Mouse (Mus musculus): ENCODE data around the gene 9130023H24Rik.

Gene 9130023H24Rik

DNA sequence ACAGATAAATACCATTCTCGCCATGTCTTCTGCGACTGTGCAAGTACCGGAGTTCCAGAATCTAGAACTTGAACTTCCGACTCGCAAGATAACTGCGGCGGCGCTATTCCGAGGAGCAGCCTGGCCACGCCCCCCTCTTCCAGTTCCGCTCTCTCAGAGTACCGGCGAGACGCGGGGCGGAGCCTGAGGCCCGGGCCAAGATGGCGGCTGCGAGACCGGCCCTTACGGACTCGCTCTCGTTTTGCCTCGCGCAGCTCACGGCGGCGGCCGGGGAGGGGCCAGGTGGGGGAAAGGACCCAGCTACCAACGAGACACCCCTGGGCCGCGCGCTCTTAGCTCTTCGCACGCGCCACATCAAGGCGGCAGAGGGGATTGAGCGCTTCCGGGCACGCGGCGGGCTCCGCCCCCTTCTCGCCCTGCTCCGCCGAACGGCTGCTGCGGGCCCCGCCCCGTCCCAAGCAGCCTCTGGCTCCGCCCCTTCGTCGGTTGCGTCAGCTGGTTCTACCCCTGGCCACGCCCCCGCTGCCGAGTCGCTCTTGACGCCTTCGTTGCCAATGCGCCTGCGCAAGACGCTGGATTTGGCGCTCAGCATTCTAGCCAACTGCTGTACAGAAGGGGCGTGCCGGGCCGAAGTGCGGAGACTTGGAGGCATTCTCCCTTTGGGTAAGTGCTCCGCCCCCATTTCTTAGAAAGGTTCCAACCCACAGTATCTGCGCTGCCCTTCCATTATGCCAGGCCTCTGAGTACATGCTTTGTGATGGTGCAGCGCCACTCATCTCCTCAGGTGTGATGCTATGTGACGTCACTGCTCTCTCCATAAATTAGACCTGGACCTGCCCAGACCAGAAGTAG lies at the start of gene 9130023H24Rik:
Gene 9130023H24Rik, minus strand, starts transcription at position 105 of the 852 bp plus-strand sequence.
- DNase-seq (ENCODE audit: low spot score in 2 of 2), result peak; percentile 98 to 99

DNA sequence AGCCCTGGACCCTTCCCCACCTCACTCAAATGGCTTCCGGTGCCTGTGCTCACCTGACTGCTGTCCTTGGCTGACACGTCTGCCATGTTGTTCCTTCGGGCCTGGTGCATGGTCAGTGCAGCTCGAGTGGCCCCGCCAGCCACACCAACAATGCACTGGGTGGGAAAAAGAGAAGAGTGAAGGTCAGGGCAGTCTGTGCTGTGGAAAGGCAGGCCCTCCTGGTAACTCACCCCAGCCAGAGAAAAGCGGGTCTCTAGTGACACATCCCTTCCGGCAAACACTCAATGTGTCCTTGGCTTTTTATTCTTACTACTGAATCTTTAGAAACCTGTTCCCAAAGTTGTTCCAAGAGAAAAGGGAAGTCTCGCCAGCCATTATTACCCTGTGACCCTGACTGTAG lies 47.2 kb upstream of the 9130023H24Rik start:
- no peak for DNase-seq (ENCODE audit: low spot score in 2 of 2)

DNA sequence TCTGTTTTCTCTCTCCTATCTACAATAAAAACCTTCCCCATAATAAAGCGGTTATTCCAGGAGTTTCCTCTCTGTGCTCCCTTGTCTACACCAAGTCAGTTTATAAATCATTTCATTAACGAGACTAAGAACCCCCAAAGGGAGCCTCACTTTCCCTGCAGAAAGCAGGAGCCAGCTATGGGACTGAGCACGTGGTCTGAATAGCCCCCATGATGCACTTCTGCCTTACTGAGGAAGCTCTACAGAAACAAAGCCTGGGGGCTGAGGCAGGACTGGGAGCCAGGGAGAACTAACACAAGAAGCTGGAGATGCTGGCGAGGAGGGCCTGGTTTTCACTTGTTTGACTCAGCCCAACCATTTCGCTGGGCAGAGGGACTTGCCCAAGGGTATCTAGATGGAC lies 46.2 kb upstream of the 9130023H24Rik start:
- DNase-seq (ENCODE audit: low spot score in 2 of 2), result no peak

DNA sequence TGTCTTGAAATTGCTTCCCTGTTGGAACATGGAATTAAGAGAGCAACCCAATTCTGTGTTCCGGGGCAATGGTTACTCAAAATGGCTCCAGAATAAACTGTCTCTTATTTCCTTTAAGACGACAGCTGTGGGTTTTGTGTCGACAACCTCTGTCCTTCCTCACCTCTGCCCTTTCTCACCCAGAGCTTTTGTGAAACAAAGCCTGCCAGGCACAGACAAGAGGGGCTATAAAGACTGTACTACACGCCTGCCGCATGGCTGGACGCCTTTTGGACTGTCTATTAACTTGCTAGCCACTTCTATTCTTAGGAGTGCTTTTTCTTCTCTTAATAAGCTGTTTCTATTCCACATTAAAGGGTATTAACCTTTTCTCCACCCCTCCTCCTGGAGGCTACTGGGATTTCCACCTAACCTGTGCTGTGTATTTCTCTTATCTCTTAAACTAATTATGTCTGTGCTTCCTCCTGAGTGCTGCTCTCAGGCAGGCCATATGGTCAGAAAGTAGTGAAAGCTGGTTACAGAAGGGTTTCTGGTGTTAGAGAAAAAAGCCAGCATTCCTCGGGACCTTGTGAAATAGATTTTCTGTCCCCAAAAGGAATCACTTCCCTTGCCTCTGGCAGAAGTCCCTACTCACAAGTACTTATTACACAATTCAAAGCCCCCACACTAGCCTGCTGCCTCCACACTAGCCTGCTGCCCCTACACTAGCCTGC lies 44.9 kb upstream of the 9130023H24Rik start:
- no peak for DNase-seq (ENCODE audit: low spot score in 2 of 2)

DNA sequence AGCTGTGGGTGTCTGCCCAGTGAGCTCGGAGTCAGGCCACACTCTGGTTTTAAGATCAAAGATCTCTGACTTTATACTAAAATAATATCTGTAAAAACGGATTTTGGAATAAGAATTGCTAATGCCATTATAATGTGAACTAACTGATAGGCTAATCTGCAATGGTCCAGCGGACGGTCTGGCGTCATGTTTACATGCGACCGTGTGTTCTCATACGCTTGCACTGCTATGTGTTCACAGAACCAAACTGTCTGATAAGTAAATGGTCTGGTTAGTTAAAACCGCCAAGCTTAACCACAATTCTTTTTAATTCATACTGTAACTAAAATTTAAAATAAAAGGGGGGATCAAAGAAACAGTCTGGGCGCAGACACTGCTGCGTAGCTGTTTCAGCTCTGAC lies 43.9 kb upstream of the 9130023H24Rik start:
- DNase-seq (ENCODE audit: low spot score in 2 of 2), result no peak

DNA sequence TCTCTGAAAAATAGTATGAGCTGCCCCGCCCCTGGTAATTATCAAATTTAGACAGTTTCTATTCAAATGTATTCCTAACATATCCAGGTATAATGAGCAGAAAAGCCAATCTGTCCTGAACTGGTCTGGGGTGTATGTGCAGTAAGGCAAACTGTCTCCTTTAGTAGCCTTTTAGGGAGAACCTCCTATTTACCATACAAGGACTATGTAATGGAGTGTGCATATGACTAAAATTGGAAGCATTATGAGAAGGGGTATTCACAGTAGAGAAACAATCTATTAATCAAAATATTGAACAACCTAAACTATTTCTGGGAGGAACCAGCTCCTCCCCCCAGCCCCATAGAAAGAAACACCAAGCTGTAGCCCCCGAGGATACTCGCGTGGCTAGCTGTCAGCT lies 41.9 kb upstream of the 9130023H24Rik start:
- DNase-seq (ENCODE audit: low spot score in 2 of 2), result no peak

DNA sequence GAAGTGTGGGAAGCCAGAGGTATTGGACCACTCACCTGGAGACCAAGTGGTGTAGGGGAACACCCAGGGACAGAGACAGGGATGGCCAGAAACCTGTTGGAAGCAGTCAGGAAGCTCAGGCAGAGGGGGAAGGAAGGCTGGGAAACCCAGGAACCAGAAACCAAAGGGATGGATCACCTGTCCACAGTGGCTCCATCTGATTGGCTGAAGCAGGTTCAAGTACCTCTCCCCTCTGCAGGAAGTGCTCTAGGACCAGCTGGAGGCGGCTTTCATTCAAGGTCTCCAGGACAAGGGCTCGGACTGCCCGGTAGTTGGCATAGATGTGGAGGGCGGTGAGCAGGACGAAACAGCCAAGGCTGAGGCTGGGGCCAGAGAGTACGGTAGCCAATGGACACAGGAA lies 38.2 kb upstream of the 9130023H24Rik start:
- DNase-seq (ENCODE audit: low spot score in 2 of 2), result no peak

DNA sequence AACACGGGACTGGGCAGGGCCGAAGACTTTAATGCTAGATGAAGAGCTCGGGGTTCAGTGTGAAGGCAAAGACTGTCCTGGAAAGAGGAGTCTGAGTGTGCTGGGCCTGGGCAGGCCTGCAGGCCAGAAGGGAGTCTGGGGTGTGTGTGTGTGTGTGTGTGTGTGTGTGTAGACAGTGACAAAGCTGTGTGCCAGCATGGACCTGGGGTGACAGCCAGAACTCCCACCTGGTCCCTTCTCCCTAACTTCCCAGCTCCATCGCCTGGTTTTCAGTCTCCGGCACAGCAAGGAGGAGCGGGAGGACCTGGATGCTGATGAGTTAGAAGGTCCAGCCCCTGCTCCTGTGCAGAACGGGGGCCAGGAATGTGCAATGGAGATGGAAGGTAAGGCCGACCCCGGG lies 33.7 kb upstream of the 9130023H24Rik start:
- no peak for DNase-seq (ENCODE audit: low spot score in 2 of 2)

DNA sequence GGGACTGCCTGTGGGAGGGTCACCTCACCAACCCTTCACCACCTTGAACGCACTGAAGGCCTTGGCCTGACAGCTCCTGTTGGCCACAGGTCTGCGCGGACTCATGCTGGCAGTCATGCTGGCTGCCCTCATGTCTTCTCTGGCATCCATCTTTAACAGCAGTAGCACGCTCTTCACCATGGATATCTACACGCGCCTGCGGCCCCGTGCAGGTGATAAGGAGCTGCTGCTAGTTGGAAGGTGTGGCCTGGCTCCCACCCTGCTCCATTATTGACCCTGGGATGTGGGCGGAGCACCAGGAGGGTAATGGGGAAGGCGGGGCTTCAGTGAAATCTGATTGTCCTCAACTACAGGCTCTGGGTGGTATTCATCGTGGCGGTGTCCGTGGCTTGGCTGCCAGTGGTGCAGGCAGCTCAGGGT lies 32.6 kb upstream of the 9130023H24Rik start:
- DNase-seq (ENCODE audit: low spot score in 2 of 2), result no peak

DNA sequence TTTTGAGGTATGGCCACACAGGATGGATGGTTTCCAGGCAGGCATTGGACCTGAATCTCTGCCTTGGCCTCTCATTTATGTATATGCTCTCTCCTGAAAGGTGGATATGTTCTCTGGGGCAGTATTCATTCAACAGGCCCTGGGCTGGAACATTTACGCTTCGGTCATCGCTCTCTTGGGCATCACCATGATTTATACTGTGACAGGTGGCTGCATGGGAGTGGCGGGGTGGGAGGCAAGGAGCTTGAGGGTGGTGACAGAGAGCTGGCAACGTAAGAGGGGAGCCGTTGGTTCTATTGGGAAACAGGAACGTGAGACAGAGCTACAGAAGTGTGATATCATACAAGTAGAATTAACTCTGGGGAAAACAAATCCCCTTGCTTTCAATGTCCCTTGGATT lies 30.0 kb upstream of the 9130023H24Rik start:
- no peak for DNase-seq (ENCODE audit: low spot score in 2 of 2)

DNA sequence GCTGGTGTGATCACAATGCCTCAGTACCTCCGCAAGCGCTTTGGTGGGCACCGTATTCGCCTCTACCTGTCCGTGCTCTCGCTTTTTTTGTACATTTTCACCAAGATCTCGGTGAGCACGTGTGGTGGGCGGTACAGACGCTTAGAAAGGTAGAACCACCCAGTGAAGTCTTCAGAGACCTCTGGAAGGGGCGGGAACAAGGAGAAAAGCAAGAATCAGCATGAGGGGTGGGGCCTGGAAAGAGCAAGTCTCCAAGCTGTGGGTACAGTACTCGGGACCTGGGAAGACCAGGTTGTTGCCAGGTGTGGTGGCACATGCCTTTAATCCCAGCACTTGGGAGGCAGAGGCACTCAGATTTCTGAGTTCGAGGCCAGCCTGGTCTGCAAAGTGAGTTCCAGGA lies 29.6 kb upstream of the 9130023H24Rik start:
- DNase-seq (ENCODE audit: low spot score in 2 of 2), result no peak

DNA sequence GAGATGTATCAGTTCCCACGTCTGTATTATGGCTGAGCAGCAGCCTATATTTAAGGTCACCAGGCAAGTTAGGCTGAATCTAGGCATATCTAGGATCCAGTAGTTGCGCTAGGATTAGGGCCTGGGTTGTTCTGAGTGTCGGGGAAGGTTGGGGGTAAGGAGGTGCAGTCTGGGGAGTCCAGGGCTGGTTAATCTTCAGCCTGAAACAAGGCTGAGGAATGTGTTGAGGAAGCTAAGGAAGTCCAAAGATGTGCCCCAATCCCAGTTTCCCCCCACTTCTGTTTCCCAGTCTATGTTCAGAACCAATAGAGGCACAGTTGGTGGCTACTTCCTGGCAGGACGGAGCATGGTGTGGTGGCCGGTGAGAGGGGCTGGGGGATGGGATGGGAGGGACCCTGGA lies 28.2 kb upstream of the 9130023H24Rik start:
- no peak for DNase-seq (ENCODE audit: low spot score in 2 of 2)

DNA sequence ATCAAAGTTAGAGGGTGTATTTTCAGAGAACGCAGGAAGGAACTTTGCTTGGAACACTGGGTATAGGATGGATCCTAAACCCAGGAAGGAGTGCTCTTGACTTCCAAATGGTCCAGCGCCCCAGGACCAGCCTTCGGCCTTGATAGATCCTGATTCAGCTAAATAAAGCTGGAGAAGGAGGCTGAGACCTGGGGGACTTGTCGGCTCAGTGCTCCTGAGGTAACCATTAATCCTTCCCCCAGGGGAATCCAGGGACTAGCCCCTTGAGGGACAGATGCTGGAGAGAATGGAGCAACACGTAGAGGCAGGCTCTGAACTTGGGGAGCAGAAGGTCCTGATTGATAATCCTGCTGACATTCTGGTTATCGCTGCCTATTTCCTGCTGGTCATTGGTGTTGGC lies 27.6 kb upstream of the 9130023H24Rik start, which contains the start of gene Slc5a2:
Gene Slc5a2, plus strand, starts transcription at position 247 of the 400 bp plus-strand sequence.
- DNase-seq (ENCODE audit: low spot score in 2 of 2), result no peak

DNA sequence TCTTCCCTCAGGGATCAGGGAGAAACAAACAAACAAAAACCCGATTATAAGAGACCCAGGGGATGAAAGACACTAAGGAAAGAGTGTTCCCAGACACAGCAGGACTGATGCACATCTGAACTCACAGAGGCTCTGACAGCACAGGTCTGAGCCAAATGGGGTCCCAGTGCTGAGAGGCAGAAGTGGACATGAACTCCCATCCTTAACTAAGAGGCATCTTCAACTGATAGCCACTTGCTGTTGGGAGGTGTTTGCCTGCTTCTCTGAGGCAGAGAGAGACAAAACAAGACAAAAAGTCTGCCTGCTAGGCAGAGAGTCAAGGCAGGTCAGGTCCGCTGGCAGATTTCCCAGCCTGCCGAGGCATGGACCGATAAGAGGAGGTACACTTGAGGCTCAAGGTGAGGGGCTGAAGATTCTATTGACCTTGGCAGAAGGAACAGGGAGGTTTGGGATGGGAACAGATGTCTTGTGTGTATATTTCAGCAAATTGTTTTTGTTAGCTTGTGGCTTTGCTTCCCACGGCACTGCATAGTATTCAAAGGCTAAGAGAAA lies 19.0 kb upstream of the 9130023H24Rik start:
- DNase-seq (ENCODE audit: low spot score in 2 of 2), result no peak

DNA sequence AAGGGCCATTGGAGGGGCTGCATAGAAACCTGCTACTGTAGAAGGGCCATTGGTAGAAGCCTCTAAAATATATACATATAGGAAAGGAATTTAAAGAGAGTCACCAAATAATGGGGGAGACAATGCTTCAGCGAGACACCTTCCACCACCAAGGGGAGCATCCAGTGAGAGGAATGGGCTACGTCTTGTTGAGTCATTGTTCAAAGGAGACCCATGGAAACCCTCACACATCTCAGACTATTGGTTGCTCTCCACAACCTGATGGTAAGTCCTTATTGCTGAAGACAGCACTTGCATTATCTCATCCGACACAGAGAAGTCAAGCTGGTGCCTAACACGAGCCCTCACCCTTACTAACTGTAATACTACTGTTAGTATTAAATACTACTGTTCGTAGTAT lies 17.9 kb upstream of the 9130023H24Rik start:
- no peak for DNase-seq (ENCODE audit: low spot score in 2 of 2)

DNA sequence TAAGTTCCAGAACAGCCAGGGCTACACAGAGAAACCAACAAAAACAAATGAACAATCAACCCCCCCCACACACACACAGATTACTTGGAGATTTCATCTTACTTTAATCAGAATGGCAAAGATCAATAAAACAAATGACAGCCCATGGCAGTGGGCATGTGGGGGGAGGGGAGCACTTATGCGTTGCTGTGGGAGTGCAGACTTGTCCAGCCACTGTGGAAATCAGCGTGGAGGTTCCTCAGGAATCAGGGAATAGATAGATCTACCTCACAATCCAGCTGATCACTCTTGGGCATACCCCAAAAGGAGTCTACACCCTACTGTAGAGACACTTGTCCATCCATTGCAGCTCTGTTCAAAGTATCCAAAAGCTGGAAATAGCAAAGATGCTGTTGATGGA lies 17.1 kb upstream of the 9130023H24Rik start:
- no peak for DNase-seq (ENCODE audit: low spot score in 2 of 2)

DNA sequence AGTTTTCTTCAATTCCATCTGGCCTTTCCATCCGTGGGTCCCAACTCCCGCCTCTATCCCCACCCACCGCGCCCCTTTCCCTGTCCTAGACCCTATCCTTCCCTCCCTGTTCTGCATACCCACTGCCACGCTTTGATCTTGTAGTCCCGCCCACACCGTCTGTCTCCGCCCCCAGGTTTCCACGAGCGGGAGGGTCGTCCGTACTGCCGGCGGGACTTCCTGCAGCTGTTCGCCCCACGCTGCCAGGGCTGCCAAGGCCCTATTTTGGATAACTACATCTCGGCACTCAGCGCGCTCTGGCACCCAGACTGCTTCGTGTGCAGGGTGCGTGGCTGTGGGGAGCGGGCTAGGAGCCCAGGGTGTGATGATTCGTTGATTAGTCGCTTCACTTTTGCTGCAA lies 14.8 kb upstream of the 9130023H24Rik start:
- DNase-seq (ENCODE audit: low spot score in 2 of 2), result peak; percentile 43 to 45

DNA sequence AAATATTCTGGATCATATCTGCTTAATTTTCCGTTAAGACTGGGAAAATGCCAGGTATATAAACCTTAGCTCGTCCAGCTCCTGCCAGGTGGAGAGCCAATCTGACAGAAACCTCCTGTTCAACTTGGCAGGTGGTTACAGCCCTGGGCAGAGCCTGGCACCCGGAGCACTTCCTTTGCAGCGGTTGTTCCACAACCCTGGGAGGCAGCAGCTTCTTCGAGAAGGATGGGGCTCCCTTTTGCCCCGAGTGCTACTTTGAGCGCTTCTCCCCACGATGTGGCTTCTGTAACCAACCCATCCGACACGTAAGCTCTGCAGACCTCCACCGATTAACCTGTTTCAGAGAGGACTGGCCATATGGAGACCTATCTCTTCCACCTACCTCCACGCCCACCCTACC lies 14.1 kb upstream of the 9130023H24Rik start:
- DNase-seq (ENCODE audit: low spot score in 2 of 2), result no peak

DNA sequence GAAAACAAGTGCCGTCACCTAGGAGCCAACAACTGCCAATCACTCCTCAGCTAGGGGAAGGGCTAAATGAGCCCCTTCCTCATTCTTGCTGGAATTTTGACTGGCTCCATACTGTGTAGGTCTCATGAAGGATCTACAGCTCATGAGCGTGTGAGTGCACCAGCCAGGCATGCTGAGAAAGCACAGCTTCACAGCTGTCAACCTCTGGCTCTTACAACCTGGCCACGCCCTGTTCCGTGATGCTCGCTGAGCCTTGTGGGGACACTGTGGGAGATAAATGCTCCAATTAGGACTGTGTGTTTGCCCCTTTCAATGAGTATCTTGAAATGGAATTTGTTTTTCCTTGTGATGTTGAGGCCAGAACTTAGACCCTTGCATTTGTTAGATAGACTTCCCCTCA lies 12.2 kb upstream of the 9130023H24Rik start:
- no peak for DNase-seq (ENCODE audit: low spot score in 2 of 2)

DNA sequence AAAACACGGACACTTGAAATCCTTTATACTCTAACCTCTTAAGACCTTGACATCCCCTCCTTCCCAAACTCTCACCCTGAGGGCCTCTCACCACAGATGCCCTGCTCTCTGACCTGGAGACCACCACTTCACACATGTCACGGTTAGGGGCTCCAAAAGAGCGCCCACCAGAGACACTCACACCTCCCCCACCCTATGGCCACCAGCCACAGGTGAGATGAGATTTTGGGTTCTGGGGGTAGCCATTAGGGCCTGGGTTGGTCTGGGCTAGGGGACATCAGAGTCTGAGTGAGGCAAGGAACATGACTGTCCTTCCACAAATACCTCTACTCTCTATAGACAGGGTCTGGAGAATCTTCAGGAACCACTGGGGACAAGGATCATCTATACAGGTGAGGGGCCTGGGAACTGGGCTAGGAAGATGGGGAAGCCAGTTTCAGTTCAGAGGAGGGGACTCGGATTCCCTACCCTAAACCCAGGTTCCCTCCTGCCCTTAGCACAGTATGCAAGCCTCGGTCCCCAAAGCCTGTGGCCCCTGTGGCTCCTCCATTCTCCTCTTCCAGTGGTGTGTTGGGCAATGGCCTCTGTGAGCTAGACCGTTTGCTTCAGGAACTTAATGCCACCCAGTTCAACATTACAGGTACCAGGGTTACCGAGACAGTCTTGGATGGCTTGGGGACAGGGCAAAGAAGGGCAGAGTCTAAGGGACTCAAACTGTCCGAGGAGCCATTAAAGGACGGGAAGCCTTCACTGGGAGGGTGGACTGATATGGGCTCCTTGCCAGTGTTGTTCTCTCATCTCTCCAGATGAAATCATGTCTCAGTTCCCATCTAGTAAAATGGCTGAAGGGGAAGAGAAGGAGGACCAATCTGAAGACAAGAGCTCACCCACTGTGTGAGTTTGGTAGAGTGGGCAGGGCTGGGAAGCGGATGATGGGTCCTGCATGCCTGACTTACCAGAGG lies 10.5 kb upstream of the 9130023H24Rik start:
- no peak for DNase-seq (ENCODE audit: low spot score in 2 of 2)

DNA sequence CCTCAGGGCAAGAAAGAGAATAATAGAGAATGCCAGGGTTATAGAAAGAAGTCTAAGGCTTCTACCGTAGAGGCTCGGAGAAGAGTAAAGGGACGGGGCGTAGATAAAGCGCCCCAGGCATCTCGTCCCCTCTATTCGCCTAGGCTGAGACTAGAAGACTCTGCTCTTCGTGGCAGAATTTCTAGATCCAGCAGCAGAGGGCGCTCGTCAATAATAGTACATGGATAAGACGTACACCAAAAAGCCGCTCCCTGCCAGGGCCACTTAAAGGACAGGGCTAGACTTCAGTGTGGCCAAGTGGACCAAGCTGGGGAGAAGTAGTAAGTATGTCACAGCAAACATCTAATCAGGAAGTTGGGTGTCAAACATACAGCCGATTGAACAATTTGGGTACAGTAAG lies 9.6 kb upstream of the 9130023H24Rik start:
- peak; percentile 78 to 83 for DNase-seq (ENCODE audit: low spot score in 2 of 2)
